Mouse (Mus musculus): ENCODE measurements around the gene Tbxas1.

The Tbxas1 gene

DNA sequence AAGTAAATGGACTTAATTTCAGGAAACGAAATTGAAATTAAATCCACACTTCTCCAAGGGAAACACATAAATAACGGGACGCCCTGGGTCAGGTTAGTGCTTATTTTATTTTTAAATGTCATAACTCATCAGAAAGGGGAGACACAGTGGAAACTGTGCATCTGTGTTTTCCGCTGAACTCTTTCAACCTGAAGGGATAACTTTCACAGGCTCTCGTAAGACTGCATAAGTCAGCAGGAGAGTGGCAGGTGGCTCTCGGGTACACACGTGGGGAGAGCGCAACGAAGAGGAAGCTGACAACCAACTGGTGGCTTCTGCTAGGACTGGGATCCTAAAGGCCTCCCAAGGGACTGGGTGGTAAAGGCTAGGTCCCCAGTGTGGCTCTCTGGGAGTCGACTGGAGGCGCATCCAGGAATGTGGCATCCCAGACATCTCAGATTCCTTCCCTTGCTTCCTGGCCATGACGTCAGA is 128.8 kb downstream of the Tbxas1 start:
- no peak for DNase-seq

DNA sequence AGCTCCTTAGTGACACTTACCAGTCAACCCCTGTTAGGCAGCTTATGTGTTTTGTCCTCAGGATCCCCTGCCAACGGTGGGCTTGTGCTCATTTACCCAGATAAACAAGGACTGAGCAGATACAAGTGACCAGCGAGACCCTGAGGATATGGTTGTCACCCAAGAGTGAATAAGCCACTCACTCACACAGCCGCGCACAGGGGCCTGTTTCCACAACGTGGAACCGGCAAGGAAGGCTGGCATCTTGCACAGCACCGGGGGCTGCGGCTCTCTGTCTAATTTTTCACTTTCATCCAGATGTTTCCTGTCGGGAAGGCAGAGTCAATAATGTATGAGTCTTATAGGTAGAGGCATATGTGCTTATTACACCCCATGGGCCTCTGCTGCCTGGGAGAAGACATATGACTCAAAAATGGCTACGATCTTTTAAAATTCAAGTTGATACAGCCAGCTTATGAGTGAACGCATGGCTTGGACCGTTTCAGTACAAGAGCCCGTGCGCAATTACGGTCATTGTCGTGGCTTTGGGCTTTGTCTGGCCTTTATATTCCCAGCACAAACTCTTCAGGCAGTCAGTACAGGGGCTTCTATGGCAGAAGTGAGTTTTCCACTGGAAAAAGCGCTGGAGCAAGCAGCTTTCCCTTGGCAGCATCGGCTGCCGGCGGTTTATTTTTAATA is 130.2 kb downstream of the Tbxas1 start:
- DNase-seq = no peak

DNA sequence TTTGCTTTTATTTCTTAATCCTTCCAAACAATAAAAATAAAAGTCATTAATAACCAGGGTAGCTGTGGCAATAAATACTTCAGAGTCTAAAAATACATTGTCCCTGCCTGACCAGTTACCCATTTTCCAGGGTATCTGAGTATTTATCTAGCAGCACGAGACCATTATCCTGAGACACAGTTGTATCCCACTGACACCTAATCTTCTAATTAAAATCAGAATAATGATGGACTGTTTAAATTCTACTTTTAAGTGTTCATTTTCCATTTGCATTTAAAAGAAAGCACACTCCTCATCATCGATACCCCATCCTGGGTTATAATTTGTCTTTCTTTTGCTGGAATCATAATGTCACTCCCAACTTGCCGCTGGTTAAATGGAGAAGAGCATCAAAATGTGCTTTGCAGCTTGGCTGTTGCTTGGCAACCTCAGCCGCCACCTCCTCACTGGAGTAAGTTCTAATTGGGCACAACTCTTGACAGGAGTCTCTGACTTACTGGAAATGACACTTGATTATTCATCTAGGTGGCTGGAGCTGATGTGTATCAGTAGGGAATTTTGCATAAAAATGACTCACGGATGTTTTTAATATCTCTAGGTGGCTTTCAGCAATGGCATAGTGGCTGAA is 130.9 kb downstream of the Tbxas1 start:
- no peak for DNase-seq

DNA sequence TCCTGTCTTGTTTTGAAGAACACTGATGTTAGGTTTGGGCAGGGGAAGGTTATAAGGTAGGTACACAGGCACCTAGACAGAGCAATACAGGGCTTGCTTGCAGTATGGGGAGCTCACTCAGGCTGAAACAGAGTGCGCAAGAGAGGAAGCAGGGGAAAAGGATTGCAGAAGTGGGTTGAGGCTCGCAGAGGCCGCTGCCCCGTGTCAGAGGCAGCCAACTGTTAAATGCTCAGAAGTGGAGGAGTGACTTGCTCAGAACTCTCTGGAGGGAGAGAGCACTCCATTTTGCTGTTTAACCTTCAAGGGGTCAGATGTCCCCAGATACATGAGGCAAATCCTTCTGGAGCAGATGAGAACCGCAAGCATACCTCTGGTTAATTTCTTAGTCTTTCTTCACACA is 132.0 kb downstream of the Tbxas1 start:
- DNase-seq = no peak

DNA sequence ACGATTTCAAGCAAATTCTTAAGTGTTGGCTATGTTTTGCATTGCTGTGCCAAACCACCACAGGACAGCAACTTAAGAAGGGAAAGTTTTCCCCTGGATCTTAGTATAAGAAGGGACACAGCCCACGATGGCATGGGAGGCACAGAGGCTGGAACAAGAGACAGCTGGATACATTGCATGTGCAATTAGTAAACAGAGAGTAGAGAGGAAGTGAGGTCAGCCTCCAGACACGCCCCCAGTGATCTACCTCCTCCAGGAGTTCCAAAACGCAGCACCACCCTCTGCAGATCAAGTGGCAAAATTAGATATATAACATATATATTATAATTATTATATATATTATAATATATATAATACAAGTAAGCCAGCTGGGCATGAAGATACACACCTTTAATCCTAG is 132.9 kb downstream of the Tbxas1 start:
- no peak for DNase-seq

DNA sequence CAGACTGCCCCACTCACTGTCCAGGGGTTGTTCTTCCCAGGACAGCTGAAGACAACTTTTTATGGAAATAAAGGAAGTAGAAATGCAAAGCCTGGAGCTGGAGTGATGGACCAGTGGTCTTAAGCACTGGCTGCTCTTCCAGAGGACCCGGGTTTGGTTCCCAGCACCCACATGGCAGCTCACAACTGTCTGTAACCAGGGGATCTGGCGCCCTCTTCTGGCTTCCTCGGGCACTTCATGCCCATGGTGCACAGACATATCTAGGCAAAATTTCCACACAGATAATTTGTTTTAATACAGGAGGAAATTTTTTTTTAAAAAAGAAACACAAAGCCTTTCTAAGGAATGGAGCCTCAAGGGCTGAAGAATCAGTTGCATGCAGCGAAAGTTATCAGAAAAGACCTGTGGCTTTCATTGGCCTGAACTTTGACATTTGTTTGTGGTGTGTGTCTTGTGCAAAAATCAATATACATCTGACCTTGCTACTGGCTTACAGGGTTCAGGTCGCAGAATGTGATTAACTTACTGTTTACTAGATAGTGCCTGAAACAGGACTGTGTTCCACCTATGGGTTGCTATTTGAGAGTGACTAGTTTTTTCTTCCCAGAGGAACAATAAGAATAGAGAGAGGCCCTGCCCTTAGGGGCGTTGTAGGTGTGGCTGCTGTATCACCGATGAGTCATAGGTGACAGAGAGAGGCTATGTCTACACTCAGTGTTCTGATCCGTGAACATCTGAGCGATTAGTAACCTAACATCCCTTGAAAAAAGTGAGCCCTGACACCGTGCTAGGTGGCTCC is 138.0 kb downstream of the Tbxas1 start:
- DNase-seq = no peak

DNA sequence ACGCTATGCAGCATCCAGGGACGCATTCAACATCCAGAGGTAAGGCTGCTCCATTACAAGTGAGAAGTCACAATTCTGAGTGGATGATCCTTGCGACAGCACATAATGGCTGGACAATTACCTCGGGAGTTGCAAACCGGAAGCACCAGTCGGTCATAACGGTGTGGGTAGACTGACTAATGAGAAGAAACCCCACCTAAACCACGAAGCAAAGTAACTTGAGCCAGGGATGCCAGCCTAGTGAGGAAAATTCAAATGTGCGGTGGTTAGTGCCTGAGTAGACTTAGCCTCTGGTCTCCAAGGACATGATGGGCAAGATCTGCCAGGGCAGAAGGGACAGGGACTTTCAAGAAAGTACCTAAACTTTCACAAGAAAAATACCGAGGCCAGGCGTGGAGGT is 142.7 kb downstream of the Tbxas1 start:
- DNase-seq = no peak

DNA sequence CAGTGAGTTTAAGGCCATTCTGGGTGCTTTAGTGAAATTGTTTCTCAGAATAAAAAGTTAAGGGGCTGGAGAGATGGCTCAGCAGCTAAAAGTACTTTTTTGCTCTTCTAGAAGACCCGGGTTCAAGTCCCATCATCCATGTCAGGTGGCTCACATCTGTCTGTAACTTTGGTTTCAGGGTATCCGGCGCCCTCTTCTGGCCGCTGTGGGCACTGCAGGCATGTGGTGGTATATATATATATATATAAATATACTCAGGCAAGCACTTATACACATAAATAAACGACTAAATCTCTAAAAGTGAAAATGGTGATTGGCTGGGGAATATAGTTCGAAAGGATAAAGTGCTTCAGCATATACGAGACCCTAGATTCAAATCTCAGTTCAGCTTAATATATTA is 143.6 kb downstream of the Tbxas1 start:
- DNase-seq = peak; percentile 14 to 43

DNA sequence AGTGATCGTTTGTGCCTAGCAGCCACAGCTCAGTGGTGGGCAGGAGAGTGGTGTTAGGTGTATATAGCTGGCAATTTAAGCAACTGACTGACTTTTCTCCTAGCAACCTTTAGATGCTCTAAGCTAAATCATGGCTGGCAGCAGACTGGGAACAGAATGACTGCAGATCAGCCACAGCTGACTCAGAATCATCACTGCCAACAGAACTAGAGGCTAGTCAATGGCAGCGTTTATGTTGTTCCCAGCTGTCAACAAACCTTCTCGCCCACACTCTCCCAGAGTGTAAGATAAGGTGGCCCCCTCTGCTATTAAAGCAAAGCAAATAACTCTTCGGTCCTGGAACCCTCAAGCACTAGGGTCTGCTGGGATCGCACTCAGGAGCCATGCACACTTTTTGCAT is 144.0 kb downstream of the Tbxas1 start:
- no peak for DNase-seq

DNA sequence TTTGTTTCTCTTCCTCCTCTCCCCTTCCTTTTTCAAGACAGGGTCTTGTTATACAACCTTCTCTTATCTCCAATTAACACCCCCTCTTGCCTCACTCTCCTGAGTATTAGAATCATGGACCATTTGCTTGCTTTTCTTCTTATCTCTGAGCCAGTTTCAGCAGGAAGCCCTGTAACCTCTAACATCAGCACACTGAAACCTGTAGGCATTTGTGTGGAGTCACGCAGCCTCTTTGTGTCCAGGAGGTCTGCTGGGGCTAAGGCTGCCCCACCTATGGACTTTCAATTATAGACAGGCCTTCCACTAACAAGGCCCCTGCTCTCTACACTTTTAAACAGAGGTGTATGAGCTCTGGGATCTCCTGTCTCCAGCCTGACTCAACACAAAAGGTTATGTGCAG is 146.7 kb downstream of the Tbxas1 start:
- no peak for DNase-seq

DNA sequence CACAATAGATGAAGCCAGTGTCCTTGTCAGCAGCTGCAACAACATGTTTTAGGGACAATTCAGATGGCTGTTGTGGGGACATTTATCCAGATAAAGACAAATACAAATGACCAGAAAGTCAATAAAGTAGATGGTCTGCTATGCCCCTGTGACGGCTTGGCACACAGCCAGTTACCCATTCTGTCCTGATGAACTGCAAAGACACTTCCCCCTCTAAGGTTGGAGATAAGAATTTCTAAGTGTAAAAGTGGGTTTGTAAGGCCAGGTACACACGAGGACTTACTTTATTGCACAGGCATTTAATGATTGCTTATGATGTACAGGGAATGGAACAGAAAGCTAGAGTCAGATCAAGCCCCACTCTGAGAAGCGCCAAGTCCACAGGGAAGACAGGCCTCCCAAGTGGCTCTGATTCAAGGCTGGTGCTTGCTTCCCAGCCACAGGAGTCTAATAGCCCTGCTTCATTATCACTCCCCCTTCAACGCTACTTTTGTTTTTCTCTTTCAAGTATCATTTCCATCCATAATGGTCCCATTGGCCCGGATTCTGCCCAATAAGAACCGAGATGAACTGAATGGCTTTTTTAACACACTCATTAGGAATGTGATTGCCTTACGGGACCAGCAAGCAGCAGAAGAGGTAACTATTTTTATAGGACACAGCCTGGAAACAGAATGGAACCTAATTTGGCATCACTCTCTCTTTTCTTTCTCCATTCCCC is 147.4 kb downstream of the Tbxas1 start:
- DNase-seq = no peak

DNA sequence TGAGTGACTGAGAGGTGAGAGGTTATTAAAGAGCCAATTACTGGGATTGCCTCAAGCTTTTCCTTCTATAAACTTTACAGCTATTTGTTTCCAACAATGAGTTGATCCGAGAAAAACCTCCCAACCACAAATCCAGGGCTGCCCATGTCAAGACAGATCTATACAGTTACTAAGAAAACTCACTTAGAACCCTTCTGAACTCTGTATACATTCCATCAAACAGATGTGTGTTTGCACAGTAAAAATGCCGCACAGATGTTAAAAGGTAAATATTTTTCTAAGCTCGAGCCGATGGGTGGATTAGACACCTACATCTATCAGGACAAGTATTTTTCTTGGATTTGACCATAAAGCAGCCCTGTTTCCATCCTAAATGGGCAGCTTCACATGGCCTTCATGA is 149.4 kb downstream of the Tbxas1 start:
- no peak for DNase-seq

DNA sequence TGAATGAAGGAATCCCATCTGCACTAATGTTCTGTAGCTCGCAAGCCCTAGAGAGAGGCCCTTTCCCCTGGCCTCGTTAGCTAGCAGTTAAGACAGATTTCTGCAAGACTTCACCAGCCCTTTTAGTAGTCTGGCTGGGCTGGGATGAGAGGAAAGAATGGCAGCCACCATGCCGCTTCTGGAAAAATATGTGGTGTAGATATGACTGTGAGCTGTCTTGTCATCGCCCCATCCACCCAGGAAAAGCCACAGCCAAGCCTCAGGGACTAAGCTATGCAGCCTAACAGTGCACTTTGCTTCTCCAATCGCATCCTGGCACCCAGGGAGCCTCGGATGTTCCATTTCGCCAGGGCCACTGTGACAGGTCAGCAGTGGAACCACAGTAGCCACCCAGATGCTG is 149.8 kb downstream of the Tbxas1 start:
- DNase-seq = no peak

DNA sequence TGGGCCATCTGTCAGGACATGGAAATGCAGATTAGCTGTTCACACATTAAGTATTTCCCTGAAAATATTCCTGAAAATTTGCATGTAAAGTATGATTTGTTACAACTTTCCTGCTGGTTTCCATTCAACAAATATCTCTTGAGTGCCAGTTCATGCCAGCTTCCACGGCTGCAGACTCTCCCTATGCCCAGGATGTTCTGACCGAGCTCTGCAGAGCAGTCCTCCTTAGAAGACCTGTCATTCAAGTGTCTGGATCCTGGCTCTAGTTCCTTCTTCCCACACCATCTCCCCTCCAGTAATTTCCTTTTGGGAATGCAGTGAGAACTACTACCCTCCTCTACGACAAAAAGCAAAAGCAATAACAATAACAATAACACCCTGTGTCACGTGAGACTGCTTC is 155.5 kb downstream of the Tbxas1 start:
- DNase-seq = no peak

DNA sequence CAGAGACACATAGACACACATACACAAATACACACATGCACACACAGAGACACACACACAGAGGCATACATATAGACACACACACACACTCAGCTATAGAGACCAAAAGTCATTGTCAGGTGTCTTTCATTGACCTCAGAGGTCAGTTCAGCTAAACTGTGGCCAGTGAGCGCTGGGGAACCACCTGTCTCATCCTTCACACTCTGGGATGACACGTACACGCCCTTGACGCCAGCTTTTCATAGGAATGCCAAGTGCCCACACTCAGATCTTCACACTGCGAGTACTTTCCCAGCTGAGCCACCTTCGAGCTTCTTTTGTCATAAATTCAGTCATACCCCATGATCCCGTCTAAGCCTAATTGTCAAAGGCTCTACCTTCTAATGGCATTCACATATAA is 158.5 kb downstream of the Tbxas1 start:
- no peak for DNase-seq

DNA sequence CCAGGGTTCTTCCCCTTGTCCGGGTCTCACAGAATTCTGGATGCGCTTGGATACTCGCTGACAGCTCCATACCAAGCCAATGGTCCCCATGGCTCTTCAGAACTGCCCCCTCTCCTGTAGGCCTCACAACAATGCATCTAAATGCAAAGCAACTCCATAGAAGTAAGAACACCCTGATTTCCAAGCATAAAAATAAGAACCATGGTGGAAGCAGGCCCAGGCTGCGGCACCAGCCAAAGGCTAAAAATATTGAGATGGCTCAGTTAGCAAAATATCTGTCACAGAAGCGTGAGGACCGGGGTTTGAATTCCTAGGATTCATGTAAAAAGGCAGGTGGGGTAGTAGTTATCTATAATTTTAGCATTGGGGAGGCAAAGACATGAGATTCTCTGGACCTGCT is 159.8 kb downstream of the Tbxas1 start:
- no peak for DNase-seq

DNA sequence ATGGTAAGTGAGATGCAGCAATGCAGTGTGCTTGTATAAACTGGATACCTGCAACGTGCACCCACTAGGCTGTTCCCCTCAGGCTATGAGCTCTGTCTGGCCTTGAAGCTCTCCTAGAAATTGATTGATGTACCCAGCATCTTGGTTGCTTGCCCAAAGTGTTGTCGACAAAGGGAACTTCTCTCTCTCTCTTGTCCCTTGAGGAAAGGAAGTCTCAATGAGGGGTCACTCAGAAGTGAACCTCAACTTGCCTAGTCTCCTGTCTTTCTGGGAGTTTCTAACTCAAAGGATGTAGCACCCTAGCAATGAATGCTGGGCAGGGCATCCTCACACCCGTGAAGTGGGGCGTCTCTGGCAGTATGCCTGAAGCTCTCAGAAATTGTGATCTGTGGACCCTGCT is 161.0 kb downstream of the Tbxas1 start:
- DNase-seq = peak in 1 of 2 experiments; percentile 29

DNA sequence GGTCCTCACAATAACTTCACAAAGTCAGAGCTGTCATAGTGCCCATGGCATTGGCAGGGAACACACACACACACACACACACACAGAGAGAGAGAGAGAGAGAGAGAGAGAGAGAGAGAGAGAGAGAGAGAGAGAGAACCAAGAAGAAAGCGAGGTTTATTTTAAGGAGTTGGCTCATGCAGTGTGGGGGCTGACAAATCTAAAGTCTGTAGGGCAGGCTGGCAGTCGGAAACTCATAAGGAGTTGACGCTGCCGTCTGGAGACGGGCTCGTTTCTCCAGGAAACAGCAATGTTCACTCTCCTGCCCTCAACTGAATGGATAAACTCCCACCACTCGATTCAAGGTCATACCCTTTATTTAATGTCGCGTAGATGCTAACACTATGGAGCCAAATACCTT is 165.2 kb downstream of the Tbxas1 start:
- DNase-seq = no peak

DNA sequence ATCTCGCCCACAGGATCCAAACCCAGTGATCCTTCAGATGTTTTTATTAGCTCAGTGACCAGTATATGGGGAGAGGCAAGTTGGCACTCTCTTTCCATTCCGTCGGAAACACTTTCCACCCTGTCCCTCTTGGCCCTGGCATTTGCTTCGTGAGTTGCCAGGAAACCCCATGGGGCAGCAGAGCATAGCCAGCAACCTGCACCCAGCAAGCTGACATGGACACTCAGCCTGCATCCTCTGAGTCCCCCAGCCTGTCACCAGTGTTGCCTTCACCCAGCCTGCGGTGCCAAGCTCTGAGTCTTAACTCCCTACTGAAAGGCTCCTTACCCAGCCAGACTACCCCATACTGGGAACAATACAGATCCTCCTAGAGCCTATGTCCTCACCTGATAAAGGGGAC is 173.9 kb downstream of the Tbxas1 start:
- peak; percentile 50 to 66 for DNase-seq

DNA sequence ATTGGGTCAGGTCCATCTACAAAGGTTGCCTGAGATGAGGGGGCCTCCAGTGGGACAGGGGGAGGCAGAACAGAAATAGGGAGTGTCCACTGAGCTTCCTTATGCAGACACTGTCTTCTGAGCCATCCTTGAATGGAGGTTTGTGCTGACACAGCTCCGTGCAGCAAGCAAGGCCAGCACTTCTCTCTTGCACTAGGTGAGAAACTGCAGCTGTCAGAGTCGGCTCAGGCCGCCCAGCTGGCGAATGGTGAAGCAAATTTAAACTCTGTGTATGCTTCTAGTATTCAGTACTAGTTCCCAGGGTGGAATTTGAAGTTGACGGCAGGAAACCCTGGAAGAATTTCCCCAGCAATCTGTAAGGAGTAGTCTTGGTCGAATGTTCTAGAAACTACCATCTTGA is 175.6 kb downstream of the Tbxas1 start:
- no peak for DNase-seq

DNA sequence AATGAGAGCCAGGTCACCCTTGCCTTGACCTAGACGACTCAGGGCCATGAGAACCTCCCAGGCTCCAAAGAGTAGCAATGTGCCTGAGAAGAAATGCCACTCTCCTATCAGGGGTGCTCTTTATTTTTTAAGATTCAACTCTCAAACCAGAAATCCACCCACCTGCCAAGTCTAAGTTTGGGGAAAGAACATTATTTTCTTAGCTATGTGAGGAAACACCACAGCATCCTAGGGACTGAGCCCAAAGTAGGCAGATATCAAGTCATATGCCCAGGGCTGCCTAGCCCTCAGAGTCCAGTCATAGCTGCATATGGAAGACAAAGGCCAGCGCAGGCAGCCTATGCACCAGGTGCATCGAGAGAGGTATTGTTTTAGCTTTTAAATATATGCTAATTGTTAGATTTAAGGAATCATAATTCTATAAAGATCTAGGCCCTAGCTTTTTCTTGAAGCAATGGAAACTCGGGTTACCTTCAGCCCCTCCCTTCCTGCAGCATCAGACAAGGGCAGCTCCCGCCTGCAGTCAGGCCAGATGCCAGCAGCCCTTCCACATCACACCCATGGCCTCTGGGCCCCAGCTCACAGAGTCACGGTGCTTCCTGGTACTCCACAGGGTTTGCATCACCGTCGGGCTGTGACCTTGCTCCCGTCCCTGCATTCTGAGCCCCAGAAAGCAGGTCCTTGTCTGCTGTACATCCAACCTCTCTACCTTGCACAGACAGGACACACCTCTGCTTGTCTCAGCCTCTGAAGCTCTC is 176.8 kb downstream of the Tbxas1 start:
- DNase-seq = peak in 1 of 2 experiments; percentile 47

DNA sequence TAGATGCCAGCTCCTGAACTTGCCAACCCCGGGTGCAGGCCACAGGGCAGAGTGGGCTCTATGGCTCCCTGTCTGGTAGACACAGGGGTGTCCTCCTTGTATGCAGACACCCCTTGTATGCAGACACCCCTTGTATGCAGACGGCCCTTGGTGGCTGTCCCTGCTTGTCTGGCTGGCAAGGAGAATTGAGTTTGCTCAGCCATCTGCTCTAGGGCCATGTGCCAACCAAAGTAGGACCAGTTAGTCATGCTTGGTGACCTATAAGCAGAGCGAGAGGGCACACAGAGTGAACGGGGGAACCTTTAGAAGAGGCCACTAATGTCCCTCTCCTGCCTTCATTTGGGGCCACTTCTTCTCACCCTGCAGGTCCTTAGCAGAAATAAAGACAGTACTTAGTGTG is 177.4 kb downstream of the Tbxas1 start:
- DNase-seq = peak; percentile 87 to 92
